23 mouse cellular contexts compared by ENCODE assay signal in genomic region chr2:85098014-85098413, GRCm38 (mm10). TPM values are rescaled to one million over a fixed set of nuclear protein-coding genes. Genes with fewer than 3 reads are reported as not detected.
DNase-seq lines count a peak whose midpoint lies in the region; ATAC-seq and TF ChIP-seq lines count a peak whose summit lies in the region.
"Had no signal": no experiment of that assay in that cellular context is flagged by ENCODE, and none has a peak within 500 bp of the region (broad histone marks: within the 10 kb centered on the region; RNA-seq: fewer than 3 reads in every experiment).

No protein-coding gene starts in this region.

- H3K4me1 ChIP-seq in heart, embryonic 11.5 days (ENCODE audit: control insufficient read depth, insufficient read depth, low read length): no peaks in the 10 kb centered on the region
- H3K4me1 ChIP-seq: embryonic facial prominence, embryonic 13.5 days; forebrain, embryonic 15.5 days; limb, embryonic 10.5 days; midbrain, embryonic 15.5 days; neural tube, embryonic 15.5 days had no signal

- no peak for DNase-seq in heart, adult 18-20 months
- DNase-seq in layer of hippocampus, adult 2 months (ENCODE audit: low spot score in 2 of 2): no peak
- no peak for DNase-seq in layer of hippocampus, adult 8-10 months (ENCODE audit: low spot score in 2 of 2)
- DNase-seq in 3134 (ENCODE audit: extremely low read depth, insufficient read length, low spot score): peak; percentile 62
- peak; percentile 48 for DNase-seq in MN1 (ENCODE audit: low spot score)
- DNase-seq in urinary bladder, postnatal 14 days (ENCODE audit: low spot score): no peak
- no peak for DNase-seq in frontal cortex, postnatal 14 days (ENCODE audit: low spot score in 2 of 2)
- DNase-seq: adrenal gland, postnatal 25 days; cerebellum, adult 11-12 months; cerebellum, postnatal 14 days; thymus, postnatal 25 days had no signal

- ATAC-seq in heart, embryonic 11.5 days (replicated peaks; ENCODE audit: insufficient number of reproducible peaks, low FRiP score, low TSS enrichment): no peak
- ATAC-seq: forebrain, embryonic 15.5 days; hindbrain, postnatal 0 days; intestine, postnatal 0 days; midbrain, embryonic 15.5 days had no signal

- no peak for TF ChIP-seq CTCF in layer of hippocampus, adult 2 months (conservative IDR thresholded peaks at IDR 0.05)

- H3K9me3 ChIP-seq in heart, embryonic 11.5 days (replicated peaks; ENCODE audit: control insufficient read depth, low read length): no peaks in the 10 kb centered on the region
- H3K9me3 ChIP-seq: forebrain, embryonic 15.5 days; limb, embryonic 10.5 days had no signal

- no peak overlapping the region for H3K4me2 ChIP-seq in heart, embryonic 11.5 days
- H3K4me2 ChIP-seq: embryonic facial prominence, embryonic 13.5 days; forebrain, embryonic 15.5 days; liver, embryonic 11.5 days; lung, embryonic 14.5 days; midbrain, embryonic 15.5 days; neural tube, embryonic 15.5 days had no signal

- no peaks in the 10 kb centered on the region for H3K27me3 ChIP-seq in heart, embryonic 11.5 days (ENCODE audit: control insufficient read depth, insufficient read depth, low read length)
- H3K27me3 ChIP-seq: embryonic facial prominence, embryonic 13.5 days; forebrain, embryonic 15.5 days; midbrain, embryonic 15.5 days; neural tube, embryonic 15.5 days had no signal

- H3K27ac ChIP-seq in heart, embryonic 11.5 days (ENCODE audit: low read depth, low read length): peak overlapping the region; percentile 78; the same call in 1 of the 2 replicates
- H3K27ac ChIP-seq in layer of hippocampus, adult 2 months: peak overlapping the region; percentile 64; the same call in 1 of the 2 replicates
- H3K27ac ChIP-seq: embryonic facial prominence, embryonic 13.5 days; forebrain, embryonic 15.5 days; hindbrain, postnatal 0 days; limb, embryonic 10.5 days; neural tube, embryonic 15.5 days had no signal

- 83% methylated on average over 2 of the region's 2 CpGs for WGBS in heart, embryonic 11.5 days (ENCODE audit: insufficient replicate concordance)

- no peak overlapping the region for H3K9ac ChIP-seq in heart, embryonic 11.5 days (ENCODE audit: low read depth, low read length)
- H3K9ac ChIP-seq: embryonic facial prominence, embryonic 13.5 days; forebrain, embryonic 15.5 days; lung, embryonic 14.5 days; midbrain, embryonic 15.5 days; neural tube, embryonic 15.5 days had no signal

- H3K36me3 ChIP-seq in heart, embryonic 11.5 days (ENCODE audit: control insufficient read depth, insufficient read depth, low read length): no peaks in the 10 kb centered on the region
- H3K36me3 ChIP-seq: embryonic facial prominence, embryonic 13.5 days; forebrain, embryonic 15.5 days; limb, embryonic 10.5 days; midbrain, embryonic 15.5 days; neural tube, embryonic 15.5 days had no signal

- H3K4me3 ChIP-seq in heart, embryonic 11.5 days (ENCODE audit: low read depth, low read length): no peak overlapping the region
- no peak overlapping the region for H3K4me3 ChIP-seq in layer of hippocampus, adult 2 months
- H3K4me3 ChIP-seq: embryonic facial prominence, embryonic 13.5 days; forebrain, embryonic 15.5 days; limb, embryonic 10.5 days; midbrain, embryonic 15.5 days; neural tube, embryonic 15.5 days had no signal

RNA-seq across cellular contexts. Expression of gene Aplnr, which starts 38.0 kb away (rescaled TPM):
- polyA plus RNA-seq in heart, embryonic 11.5 days (2014; fragmentation: Nextera tagmentation; extraction: Ambion mirVana): 8.9 and 9.7 TPM in 2 replicates
- total RNA-seq in heart, adult 18-20 months (2021): 10 to 100 TPM in 1 of 2 experiments, 1 to 10 TPM in 1; 5.7 to 11.3 TPM
- total RNA-seq in layer of hippocampus, adult 2 months (2021): 1 to 10 TPM in 1 of 2 experiments, under 1 TPM in 1; 0.42 to 1.0 TPM
- total RNA-seq in layer of hippocampus, adult 8-10 months (2022): 1 to 10 TPM in 1 of 4 experiments, under 1 TPM in 3; 0.13 to 1.4 (median 0.59) TPM
- total RNA-seq: hematopoietic stem cell, adult 5-6 weeks; megakaryocyte-erythroid progenitor cell, adult 5-6 weeks had no signal

RNA-seq across cellular contexts. Expression of gene Tnks1bp1, which starts 50.2 kb away (rescaled TPM):
- polyA plus RNA-seq in heart, embryonic 11.5 days (2014; fragmentation: Nextera tagmentation; extraction: Ambion mirVana): 7.0 TPM in 2 replicates
- 10 to 100 TPM; 48.1 to 51.2 TPM for total RNA-seq in heart, adult 18-20 months (2021)
- total RNA-seq in layer of hippocampus, adult 2 months (2021): 100 to 1,000 TPM; 166 to 182 TPM
- 100 to 1,000 TPM; 160 to 169 (median 163) TPM for total RNA-seq in layer of hippocampus, adult 8-10 months (2022)

Comparison
In these comparisons a context has a peak if more than half of its experiments do, and no peak if none do; other contexts are left out.
1. DNase-seq: peak in 3134 (single experiment) and MN1 (single experiment); none in heart, adult 18-20 months (0 of 2), layer of hippocampus, adult 2 months (0 of 2), layer of hippocampus, adult 8-10 months (0 of 2), urinary bladder, postnatal 14 days (single experiment) and frontal cortex, postnatal 14 days (0 of 2).